Mouse (Mus musculus): ENCODE results near the gene Fam20b. TPM values are rescaled to one million over a fixed set of nuclear protein-coding genes. Genes with fewer than 3 reads are reported as not detected.

The Fam20b gene
- 10 to 100 TPM; 57.3 to 58.4 TPM for total RNA-seq (2021)

GRCm38 (mm10) chr1:156718950-156719805 is at the start of gene Fam20b:
TSS of gene Fam20b (minus strand) at chr1:156719086.
- DNase-seq: peak; percentile 98
- intact Hi-C loops (cut with DNase I): no loop called here

GRCm38 (mm10) chr1:156765311-156765710 is 46.4 kb upstream of the Fam20b start:
- DNase-seq: no peak
- intact Hi-C loops (cut with DNase I): no loop called here

GRCm38 (mm10) chr1:156764584-156764983 is 45.7 kb upstream of the Fam20b start:
- intact Hi-C loops (cut with DNase I): no loop called here
- no peak for DNase-seq

- intact Hi-C loops (cut with DNase I): no loop called here
- no peak for DNase-seq
These were observed 44.4 kb upstream of the Fam20b start for GRCm38 (mm10) chr1:156763280-156763679.

GRCm38 (mm10) chr1:156761430-156761801 is 42.5 kb upstream of the Fam20b start:
- no peak for DNase-seq
- intact Hi-C loops (cut with DNase I): loop anchor here (2.0 kb wide), 1 partner anchor 41 kb away; no protein-coding TSS in a partner anchor

GRCm38 (mm10) chr1:156760549-156761429 is 41.9 kb upstream of the Fam20b start:
- DNase-seq: no peak
- intact Hi-C loops (cut with DNase I): loop anchor here (2.0 kb wide), 1 partner anchor 40 kb away; no protein-coding TSS in a partner anchor

- intact Hi-C loops (cut with DNase I): no loop called here
- no peak for DNase-seq
These were observed 39.4 kb upstream of the Fam20b start for GRCm38 (mm10) chr1:156758326-156758725.

- intact Hi-C loops (cut with DNase I): no loop called here
- peak; percentile 40 for DNase-seq
These were observed 35.9 kb upstream of the Fam20b start for GRCm38 (mm10) chr1:156754608-156755413.

GRCm38 (mm10) chr1:156752990-156753389 is 34.1 kb upstream of the Fam20b start:
- intact Hi-C loops (cut with DNase I): no loop called here
- no peak for DNase-seq

- intact Hi-C loops (cut with DNase I): no loop called here
- peak; percentile 84 for DNase-seq
These were observed 33.3 kb upstream of the Fam20b start for GRCm38 (mm10) chr1:156752020-156752724.

- intact Hi-C loops (cut with DNase I): no loop called here
- DNase-seq: no peak
These were observed 31.4 kb upstream of the Fam20b start for GRCm38 (mm10) chr1:156750261-156750660.

GRCm38 (mm10) chr1:156749136-156749535 is 30.2 kb upstream of the Fam20b start:
- no peak for DNase-seq
- intact Hi-C loops (cut with DNase I): loop anchor here (10.0 kb wide), 1 partner anchor 166 kb away; no protein-coding TSS in a partner anchor

GRCm38 (mm10) chr1:156748435-156749005 is 29.6 kb upstream of the Fam20b start:
- DNase-seq: peak; percentile 38
- intact Hi-C loops (cut with DNase I): loop anchor here (10.0 kb wide), 1 partner anchor 166 kb away; no protein-coding TSS in a partner anchor

GRCm38 (mm10) chr1:156745188-156745810 is 26.4 kb upstream of the Fam20b start:
- intact Hi-C loops (cut with DNase I): loop anchor here (2.0 to 10.0 kb wide), 2 partner anchors 170 to 332 kb away; no protein-coding TSS in a partner anchor
- no peak for DNase-seq

GRCm38 (mm10) chr1:156741482-156742411 is 22.9 kb upstream of the Fam20b start:
- DNase-seq: peak; percentile 58
- intact Hi-C loops (cut with DNase I): loop anchor here (2.0 to 10.0 kb wide), 2 partner anchors 147 to 173 kb away; no protein-coding TSS in a partner anchor

GRCm38 (mm10) chr1:156735788-156736187 is 16.9 kb upstream of the Fam20b start:
- intact Hi-C loops (cut with DNase I): no loop called here
- DNase-seq: no peak

- no peak for DNase-seq
- intact Hi-C loops (cut with DNase I): no loop called here
These were observed 15.1 kb upstream of the Fam20b start for GRCm38 (mm10) chr1:156734019-156734418.

GRCm38 (mm10) chr1:156733559-156733958 is 14.7 kb upstream of the Fam20b start:
- intact Hi-C loops (cut with DNase I): no loop called here
- no peak for DNase-seq

All from left cerebral cortex, postnatal 4 days (tissue).